Mouse (Mus musculus): ENCODE results near the gene Alox15.

Alox15 gene

GRCm38 (mm10) chr11:70306159-70306558 is 45.7 kb downstream of the Alox15 start:
- DNase-seq, result no peak

- DNase-seq, result no peak
Observed at GRCm38 (mm10) chr11:70302293-70302692, 49.5 kb downstream of the Alox15 start.

DNA sequence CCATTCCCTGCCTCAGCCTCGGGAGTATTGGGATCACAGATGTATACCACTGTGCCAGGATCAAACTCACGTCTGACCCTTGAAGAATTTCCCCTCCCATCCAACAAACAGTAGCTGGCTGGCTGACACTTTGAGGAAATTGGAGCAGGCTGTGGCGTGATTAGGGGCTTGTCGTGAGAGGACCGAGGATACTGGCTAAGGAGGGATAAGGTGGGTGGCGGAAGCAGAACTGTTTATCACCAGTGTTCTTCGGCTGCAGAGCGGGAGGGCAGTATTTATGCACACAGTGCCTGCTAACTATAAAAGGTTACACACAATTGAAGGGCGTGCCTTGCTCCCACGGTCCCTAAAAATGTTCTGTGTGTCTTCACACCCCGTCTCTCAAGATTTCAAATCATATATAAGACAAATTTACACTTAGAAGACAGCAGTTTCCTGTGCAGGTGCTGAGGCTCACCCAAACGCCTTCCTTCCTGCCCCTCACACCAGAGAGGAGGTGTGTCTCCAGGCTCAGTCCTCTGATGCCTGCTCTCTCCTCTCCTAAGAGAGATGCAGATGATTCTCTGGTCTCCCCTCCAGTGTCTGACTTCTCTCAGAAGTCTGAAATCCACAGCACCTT is 53.9 kb downstream of the Alox15 start:
- DNase-seq, result no peak

- no peak for DNase-seq
Observed at GRCm38 (mm10) chr11:70297405-70297804, 54.4 kb downstream of the Alox15 start.
